Mouse (Mus musculus) c-Kit-positive CD71-negative TER-119-negative erythroid progenitor cells, embryonic 14.5 days (primary cell): Measurements from ENCODE around the gene Plekhn1.

Experiments
- DNase-seq: peaks from one replicate; pipeline ENCODE4 v3.0.0-alpha.2; 2013; ENCODE audit warnings: low read depth

Gene Plekhn1

GRCm38 (mm10) chr4:156184291-156184954 lies 50.2 kb downstream of the Plekhn1 start:
- DNase-seq, result no peak

GRCm38 (mm10) chr4:156183747-156184146 lies 50.9 kb downstream of the Plekhn1 start:
- no peak for DNase-seq

- DNase-seq, result no peak
These were observed 57.0 kb downstream of the Plekhn1 start for GRCm38 (mm10) chr4:156177630-156178029.

- DNase-seq, result no peak
These were observed 62.8 kb downstream of the Plekhn1 start for GRCm38 (mm10) chr4:156171828-156172227.
